Mouse (Mus musculus): ENCODE results near the gene Dnal4. TPM values are rescaled to one million over a fixed set of nuclear protein-coding genes. Genes with fewer than 3 reads are reported as not detected.

Dnal4 gene
- polyA plus RNA-seq, 1 experiment, result 30.0 TPM

GRCm38 (mm10) chr15:79752742-79753419 is 24.8 kb downstream of the Dnal4 start:
- Histone ChIP-seq H3K36me3 (replicated peaks; ENCODE audit: low read length) (peaks cover 23% of the 10 kb centered on the region), H3K4me3 (replicated peaks) (peak overlapping the region; percentile 71), H3K9me3 (no peaks in the 10 kb centered on the region), H3K27me3 (replicated peaks) (peaks cover 9% of the 10 kb centered on the region), H3K4me1 (peaks cover 93% of the 10 kb centered on the region)
- TF ChIP-seq GATA1 (IDR thresholded peaks at IDR 0.05; ENCODE audit: borderline replicate concordance, low read length) (no peak; the same call in 2 of the 3 replicates), FLI1 (IDR thresholded peaks at IDR 0.05; ENCODE audit: low read length) (no peak)

- no peaks in the 10 kb centered on the region for H3K9me3 ChIP-seq
- peak overlapping the region; percentile 18 for H3K4me3 ChIP-seq (replicated peaks)
- no peak for TF ChIP-seq FLI1 (IDR thresholded peaks at IDR 0.05; ENCODE audit: low read length)
- TF ChIP-seq GATA1 (IDR thresholded peaks at IDR 0.05; ENCODE audit: borderline replicate concordance, low read length), result no peak
- H3K27me3 ChIP-seq (replicated peaks), result peaks cover 9% of the 10 kb centered on the region
- peaks cover 84% of the 10 kb centered on the region for H3K4me1 ChIP-seq
- H3K36me3 ChIP-seq (replicated peaks; ENCODE audit: low read length), result peaks cover 21% of the 10 kb centered on the region
Observed at GRCm38 (mm10) chr15:79751772-79752171, 25.9 kb downstream of the Dnal4 start.

- Histone ChIP-seq H3K9me3 (no peaks in the 10 kb centered on the region), H3K27me3 (replicated peaks) (peaks cover 7% of the 10 kb centered on the region), H3K4me3 (replicated peaks) (no peak overlapping the region), H3K36me3 (replicated peaks; ENCODE audit: low read length) (peaks cover 17% of the 10 kb centered on the region), H3K4me1 (peaks cover 70% of the 10 kb centered on the region)
- no peak for TF ChIP-seq GATA1 (IDR thresholded peaks at IDR 0.05; ENCODE audit: borderline replicate concordance, low read length)
- no peak for TF ChIP-seq FLI1 (IDR thresholded peaks at IDR 0.05; ENCODE audit: low read length)
Observed at GRCm38 (mm10) chr15:79750266-79750665, 27.4 kb downstream of the Dnal4 start.

GRCm38 (mm10) chr15:79749162-79749561 is 28.5 kb downstream of the Dnal4 start:
- Histone ChIP-seq H3K4me1 (peaks cover 66% of the 10 kb centered on the region), H3K36me3 (replicated peaks; ENCODE audit: low read length) (peaks cover 22% of the 10 kb centered on the region), H3K9me3 (no peaks in the 10 kb centered on the region), H3K27me3 (replicated peaks) (peaks cover 2% of the 10 kb centered on the region), H3K4me3 (replicated peaks) (no peak overlapping the region)
- TF ChIP-seq FLI1 (IDR thresholded peaks at IDR 0.05; ENCODE audit: low read length), result no peak
- TF ChIP-seq GATA1 (IDR thresholded peaks at IDR 0.05; ENCODE audit: borderline replicate concordance, low read length), result no peak

GRCm38 (mm10) chr15:79747998-79748397 is 29.7 kb downstream of the Dnal4 start:
- TF ChIP-seq GATA1 (IDR thresholded peaks at IDR 0.05; ENCODE audit: borderline replicate concordance, low read length), result no peak
- no peak for TF ChIP-seq FLI1 (IDR thresholded peaks at IDR 0.05; ENCODE audit: low read length)
- Histone ChIP-seq H3K27me3 (replicated peaks) (peaks cover 2% of the 10 kb centered on the region), H3K36me3 (replicated peaks; ENCODE audit: low read length) (peaks cover 22% of the 10 kb centered on the region), H3K9me3 (no peaks in the 10 kb centered on the region), H3K4me3 (replicated peaks) (no peak overlapping the region), H3K4me1 (peaks cover 57% of the 10 kb centered on the region)

GRCm38 (mm10) chr15:79745883-79746282 is 31.8 kb downstream of the Dnal4 start:
- TF ChIP-seq GATA1 (IDR thresholded peaks at IDR 0.05; ENCODE audit: borderline replicate concordance, low read length), result no peak
- no peak for TF ChIP-seq FLI1 (IDR thresholded peaks at IDR 0.05; ENCODE audit: low read length)
- Histone ChIP-seq H3K4me1 (peaks cover 55% of the 10 kb centered on the region), H3K4me3 (replicated peaks) (no peak overlapping the region), H3K36me3 (replicated peaks; ENCODE audit: low read length) (peaks cover 19% of the 10 kb centered on the region), H3K27me3 (replicated peaks) (peaks cover 2% of the 10 kb centered on the region), H3K9me3 (no peaks in the 10 kb centered on the region)

- TF ChIP-seq FLI1 (IDR thresholded peaks at IDR 0.05; ENCODE audit: low read length) (no peak), GATA1 (IDR thresholded peaks at IDR 0.05; ENCODE audit: borderline replicate concordance, low read length) (no peak)
- H3K27me3 ChIP-seq (replicated peaks), result peaks cover 2% of the 10 kb centered on the region
Observed at GRCm38 (mm10) chr15:79745312-79745711, 32.3 kb downstream of the Dnal4 start.

GRCm38 (mm10) chr15:79744742-79745141 is 32.9 kb downstream of the Dnal4 start:
- no peak for TF ChIP-seq FLI1 (IDR thresholded peaks at IDR 0.05; ENCODE audit: low read length)
- TF ChIP-seq GATA1 (IDR thresholded peaks at IDR 0.05; ENCODE audit: borderline replicate concordance, low read length), result no peak
- peaks cover 29% of the 10 kb centered on the region for H3K36me3 ChIP-seq (replicated peaks; ENCODE audit: low read length)
- no peak overlapping the region for H3K4me3 ChIP-seq (replicated peaks)
- H3K9me3 ChIP-seq, result no peaks in the 10 kb centered on the region
- H3K27me3 ChIP-seq (replicated peaks), result peaks cover 2% of the 10 kb centered on the region
- H3K4me1 ChIP-seq, result peaks cover 56% of the 10 kb centered on the region

More at GRCm38 (mm10) chr15:79745312-79745711, 32.3 kb downstream of the Dnal4 start:
- H3K36me3 ChIP-seq (replicated peaks; ENCODE audit: low read length), result peaks cover 23% of the 10 kb centered on the region
- no peaks in the 10 kb centered on the region for H3K9me3 ChIP-seq
- peaks cover 55% of the 10 kb centered on the region for H3K4me1 ChIP-seq
- H3K4me3 ChIP-seq (replicated peaks), result no peak overlapping the region

GRCm38 (mm10) chr15:79744001-79744400 is 33.6 kb downstream of the Dnal4 start:
- Histone ChIP-seq H3K4me3 (replicated peaks) (no peak overlapping the region), H3K36me3 (replicated peaks; ENCODE audit: low read length) (peaks cover 36% of the 10 kb centered on the region), H3K27me3 (replicated peaks) (peaks cover 2% of the 10 kb centered on the region), H3K4me1 (peaks cover 56% of the 10 kb centered on the region), H3K9me3 (no peaks in the 10 kb centered on the region)
- TF ChIP-seq GATA1 (IDR thresholded peaks at IDR 0.05; ENCODE audit: borderline replicate concordance, low read length), result no peak
- TF ChIP-seq FLI1 (IDR thresholded peaks at IDR 0.05; ENCODE audit: low read length), result no peak

GRCm38 (mm10) chr15:79742706-79743023 is 35.0 kb downstream of the Dnal4 start:
- peaks cover 57% of the 10 kb centered on the region for H3K4me1 ChIP-seq
- H3K9me3 ChIP-seq, result no peaks in the 10 kb centered on the region
- no peak for TF ChIP-seq FLI1 (IDR thresholded peaks at IDR 0.05; ENCODE audit: low read length)
- TF ChIP-seq GATA1 (IDR thresholded peaks at IDR 0.05; ENCODE audit: borderline replicate concordance, low read length), result no peak
- H3K36me3 ChIP-seq (replicated peaks; ENCODE audit: low read length), result peaks cover 50% of the 10 kb centered on the region
- no peaks in the 10 kb centered on the region for H3K27me3 ChIP-seq (replicated peaks)
- H3K4me3 ChIP-seq (replicated peaks), result peak overlapping the region; percentile 97
